Mouse (Mus musculus) hematopoietic stem cell, adult 5-6 weeks (primary cell): ENCODE measurements around the gene D11Wsu47e. TPM values are rescaled to one million over a fixed set of nuclear protein-coding genes. Genes with fewer than 3 reads are reported as not detected.
A peak's percentile ranks its signal among the peaks of the same experiment; 100 is the strongest.

Experiments
- ATAC-seq, 2 experiments: fragments of 125-278 bp in 1 of 2; replicated peaks in 1 of 2; 2 replicates each; pipeline ENCODE4 v1.8.0; 2016 to 2017; ENCODE audit warnings: inconsistent platforms in 2 of 2, mild to moderate bottlenecking in 2 of 2, moderate number of reproducible peaks in 2 of 2, low read depth in 1 of 2, moderate TSS enrichment in 1 of 2; ENCODE audit not compliant: low FRiP score in 2 of 2, poor library complexity in 2 of 2, severe bottlenecking in 2 of 2, insufficient read depth in 1 of 2, low TSS enrichment in 1 of 2
- total RNA-seq: library from RNA; stranded (forward); fragments of 172-1452, 232-1000 nt; gene quantifications from 2 replicates; pipeline ENCODE4 v1.2.3, GENCODE M21; 2017

The D11Wsu47e gene
- total RNA-seq, 1 experiment from 2014 or later: 14.1 TPM

DNA sequence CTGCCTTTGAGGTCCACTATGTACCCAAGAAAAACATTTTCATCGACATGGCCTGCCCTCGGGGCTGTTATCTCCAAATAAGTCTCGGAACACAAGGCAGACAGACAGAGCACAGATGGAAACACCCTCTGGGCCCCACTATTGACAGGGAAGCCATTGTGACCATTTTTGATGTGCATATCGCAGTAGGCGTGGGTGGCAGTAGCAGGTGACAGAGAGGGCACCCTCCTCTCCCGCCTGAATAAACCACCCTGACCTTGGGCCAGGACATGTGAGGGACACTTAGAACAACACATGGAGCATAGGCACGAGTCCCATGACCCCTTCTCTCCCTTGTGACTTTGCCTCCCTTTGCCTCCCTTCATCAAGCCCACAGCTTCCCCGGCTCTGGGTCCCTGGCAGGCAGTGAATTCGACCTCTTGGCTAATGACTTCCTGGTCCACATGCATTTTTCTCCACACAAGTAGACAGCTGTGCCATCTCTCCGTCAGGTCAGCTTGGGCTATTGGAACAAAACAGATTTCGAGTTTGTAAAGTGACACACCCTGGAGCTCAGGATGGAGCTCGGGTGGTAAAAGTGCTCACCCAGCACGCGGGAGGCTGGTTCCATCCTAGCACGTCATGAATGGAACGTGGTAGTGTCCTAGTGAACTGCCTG, 33.7 kb downstream of the D11Wsu47e start:
- no peak for ATAC-seq

DNA sequence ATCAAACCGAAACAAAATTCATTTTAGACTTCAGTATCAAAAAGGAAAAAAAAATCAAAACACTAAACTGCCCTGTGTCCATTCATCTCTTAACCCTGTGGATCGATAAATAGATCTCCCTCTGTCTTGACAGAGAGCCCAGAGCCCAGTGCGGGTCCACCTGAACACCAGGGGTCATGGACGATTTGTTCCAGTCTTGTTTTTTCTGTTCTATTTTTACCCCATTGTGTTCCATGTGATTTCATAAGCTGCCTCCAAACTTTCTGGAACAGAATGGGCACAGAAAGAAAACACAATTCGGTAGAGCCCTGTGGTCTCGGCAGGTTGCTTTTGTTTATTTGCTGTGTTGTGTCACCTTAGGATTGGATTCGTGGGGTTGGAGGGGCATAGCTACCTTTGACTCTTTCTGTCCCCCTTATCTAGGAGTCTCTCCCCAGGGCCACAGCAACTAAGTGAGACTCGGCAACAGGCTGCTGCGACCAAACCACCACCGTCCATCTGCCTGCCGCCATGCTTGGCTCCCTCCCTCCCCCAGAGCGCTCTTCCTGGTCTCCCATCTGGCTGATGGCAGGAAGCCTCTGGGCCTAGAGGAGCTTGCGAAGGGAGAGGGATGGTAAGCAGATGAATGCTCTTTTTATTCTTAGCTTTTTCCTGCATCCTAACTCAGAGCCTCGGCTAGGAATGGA, 38.3 kb downstream of the D11Wsu47e start:
- no peak for ATAC-seq

DNA sequence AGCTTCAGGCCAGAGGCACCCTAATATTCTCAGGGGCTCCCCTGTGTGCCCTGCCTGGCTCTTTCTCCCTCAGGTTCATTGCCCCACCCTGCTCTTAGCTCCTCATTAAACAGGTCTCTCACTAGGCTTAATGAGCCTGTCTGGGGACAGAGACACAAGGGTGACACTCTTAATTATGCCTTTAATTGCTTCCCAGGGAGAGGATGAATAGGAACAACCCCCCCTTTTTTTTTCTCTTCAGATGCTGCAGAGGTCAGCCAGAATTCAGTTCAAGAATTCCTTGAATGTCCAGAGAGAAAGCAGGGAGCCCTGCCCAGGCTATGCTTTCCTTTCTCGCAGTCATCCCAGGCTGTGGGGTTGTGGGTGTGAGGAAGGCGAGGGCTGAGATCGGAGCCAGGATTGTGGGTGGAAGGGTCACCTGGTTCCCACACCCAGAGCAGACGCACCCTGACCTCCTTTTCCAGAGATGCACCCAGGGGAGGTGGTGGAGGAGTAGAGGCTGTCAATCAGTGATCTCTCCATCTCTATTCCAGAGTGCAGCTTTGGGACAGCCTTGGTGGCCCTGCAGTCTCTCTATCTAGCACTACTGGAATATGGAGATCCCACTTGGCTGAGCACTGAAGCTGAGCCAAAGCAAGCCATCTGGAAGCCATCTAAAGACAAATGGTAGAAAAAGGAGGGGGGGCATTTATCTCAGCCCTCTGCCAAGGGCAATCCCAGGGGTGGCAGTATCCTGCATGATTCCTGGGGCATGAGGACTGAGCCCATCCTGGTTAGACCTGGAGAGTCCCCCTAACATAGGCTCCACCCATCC, 41.2 kb downstream of the D11Wsu47e start:
- ATAC-seq: no peak

DNA sequence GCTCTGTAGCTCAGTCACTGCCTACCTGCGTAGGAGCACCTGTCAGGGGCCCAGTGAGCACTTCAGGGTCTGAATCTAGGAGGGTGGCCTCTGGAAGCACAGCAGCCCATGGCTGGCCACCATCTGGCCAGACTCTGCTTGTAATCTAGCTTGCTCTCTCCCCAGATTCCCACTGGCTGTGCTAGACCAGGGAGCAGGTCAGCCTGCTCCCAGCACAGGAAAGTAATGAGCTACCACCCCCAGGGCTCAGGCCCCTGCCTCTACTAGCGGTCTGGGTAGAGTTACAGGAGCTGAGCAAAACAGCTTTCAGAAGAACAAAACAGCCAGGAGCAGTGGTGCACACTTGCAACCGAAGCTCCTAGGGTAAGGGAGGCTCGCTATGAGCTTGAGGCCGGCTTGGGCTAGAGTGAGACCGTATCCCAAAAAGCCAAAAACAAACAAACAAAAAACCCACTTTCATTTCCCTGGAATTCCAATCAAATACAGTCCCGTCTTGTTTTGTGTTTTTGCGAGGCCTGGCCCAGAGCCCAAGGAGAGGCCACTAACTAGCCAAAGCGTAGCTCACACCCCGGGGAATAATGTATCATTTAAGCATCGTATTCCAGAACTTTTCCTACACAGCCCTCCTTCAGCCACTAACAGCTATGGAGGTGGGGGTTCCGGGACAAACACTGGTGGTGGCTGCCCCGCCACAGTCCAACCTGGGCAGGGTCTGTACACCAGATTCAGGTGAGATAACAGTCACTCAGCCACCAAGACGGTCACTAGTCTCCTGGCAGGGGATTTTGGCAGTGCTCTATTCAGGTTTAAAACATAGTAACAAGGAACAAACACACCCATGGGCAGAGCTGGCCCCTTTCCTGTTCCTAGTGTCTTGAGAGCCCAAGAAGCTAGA, 43.0 kb downstream of the D11Wsu47e start:
- no peak for ATAC-seq

DNA sequence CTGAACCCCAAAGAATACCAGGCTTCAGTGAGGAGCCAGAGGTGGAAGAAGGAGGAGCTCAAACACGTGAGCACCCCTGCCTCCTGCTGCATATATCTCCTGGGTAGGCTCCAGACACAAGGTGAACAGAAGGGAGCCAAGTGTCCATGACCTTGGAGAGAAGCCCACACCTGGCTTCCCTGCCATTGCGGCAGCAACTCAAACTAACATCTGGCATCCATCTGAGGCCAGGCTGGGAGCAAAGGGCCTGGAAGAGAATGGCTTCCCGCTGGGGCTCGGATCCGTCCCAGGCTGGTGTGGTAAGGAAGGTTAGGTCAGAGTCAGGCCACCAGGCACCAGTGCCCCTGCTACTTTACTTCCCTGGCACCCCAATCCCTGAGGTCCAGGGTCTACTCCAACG, 43.8 kb downstream of the D11Wsu47e start:
- no peak for ATAC-seq

DNA sequence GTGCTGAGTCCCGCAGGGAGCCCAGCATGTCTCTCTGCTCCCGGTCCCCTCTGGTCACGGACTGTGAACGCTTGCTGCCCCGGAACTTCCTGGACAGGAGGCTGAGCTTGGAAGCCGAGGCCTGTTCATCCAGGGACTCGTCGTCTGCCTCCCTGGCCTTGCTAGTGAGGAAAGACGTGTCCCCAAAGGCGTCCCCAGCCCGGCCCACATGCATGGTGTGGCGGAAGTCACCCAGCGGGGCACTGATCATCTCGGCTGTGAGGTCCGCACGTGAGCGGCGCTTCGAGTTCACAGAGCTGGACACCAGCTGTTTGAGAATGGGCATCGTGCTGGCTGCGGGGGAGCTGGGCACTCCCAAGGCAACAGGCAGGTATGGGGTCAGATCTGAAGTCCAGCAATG, 45.0 kb downstream of the D11Wsu47e start:
- no peak for ATAC-seq

DNA sequence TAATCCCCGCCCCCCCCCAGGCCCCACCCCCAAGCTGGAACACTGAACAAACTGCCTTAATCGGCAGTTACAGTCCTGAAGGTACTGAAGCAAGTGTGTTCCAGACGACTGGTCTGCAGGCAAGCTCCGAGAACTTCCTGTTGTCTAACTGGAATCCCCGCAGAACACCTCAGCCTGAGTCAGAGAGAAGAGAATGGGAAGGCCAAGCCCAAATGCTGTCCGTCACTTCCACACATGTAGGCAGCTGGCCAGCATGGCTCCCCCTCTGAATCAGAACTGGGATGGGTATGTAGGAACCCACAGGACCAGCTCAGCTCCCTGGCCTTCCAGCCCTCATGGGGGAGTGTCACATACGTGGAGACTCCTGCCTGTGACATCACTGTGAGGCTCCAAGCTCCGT, 45.7 kb downstream of the D11Wsu47e start:
- ATAC-seq: no peak

DNA sequence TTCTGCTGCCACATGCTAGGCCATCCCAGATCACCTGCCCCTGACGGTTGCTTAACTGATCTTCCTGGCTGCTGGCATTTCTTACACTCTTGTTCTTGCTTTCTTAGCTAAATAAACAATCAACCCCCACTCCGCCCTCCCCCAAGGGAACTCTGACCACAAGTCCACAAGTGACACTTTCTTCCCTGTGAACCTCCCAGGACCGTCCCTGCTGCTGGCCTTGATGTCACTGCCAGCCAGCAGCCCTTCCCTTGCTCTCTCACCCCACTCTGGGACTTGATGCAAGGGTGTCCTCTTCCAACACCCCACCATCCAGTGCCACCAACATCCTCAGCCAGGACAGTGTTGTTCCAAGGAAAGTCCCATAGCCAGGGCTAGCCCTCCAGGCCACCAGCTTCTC, 46.7 kb downstream of the D11Wsu47e start:
- no peak for ATAC-seq

DNA sequence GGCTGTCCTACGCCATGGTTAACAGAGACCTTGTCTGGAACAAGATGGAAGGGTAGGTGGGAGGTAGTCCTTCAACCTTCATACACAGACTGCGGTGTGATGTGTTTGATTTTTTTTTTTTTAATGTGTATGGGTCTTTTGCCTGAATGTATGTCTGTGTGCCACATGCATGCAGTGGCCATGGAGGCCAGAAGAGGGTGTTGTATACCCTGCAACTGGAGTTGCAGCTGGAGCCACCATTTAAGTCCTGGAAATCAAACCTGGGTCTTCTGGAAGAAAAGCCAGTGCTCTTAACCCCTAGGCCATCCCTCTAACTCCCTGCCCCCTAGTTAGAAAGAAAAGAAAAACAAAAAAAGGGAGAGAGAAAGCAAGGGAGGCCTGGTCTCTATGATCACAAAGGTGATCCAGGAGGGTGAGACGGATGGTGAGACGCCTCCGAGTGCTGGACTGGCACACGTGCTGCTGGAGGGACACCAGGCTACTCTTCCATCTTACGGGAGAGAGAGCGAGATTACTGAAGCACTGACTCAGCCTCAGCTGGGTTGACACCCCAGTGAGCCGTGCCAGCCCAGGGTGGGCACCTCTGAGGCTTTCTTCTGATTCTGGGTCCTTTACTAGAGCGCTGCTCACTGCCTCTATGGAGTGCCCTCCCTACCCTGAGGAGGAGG, 47.9 kb downstream of the D11Wsu47e start:
- no peak for ATAC-seq

DNA sequence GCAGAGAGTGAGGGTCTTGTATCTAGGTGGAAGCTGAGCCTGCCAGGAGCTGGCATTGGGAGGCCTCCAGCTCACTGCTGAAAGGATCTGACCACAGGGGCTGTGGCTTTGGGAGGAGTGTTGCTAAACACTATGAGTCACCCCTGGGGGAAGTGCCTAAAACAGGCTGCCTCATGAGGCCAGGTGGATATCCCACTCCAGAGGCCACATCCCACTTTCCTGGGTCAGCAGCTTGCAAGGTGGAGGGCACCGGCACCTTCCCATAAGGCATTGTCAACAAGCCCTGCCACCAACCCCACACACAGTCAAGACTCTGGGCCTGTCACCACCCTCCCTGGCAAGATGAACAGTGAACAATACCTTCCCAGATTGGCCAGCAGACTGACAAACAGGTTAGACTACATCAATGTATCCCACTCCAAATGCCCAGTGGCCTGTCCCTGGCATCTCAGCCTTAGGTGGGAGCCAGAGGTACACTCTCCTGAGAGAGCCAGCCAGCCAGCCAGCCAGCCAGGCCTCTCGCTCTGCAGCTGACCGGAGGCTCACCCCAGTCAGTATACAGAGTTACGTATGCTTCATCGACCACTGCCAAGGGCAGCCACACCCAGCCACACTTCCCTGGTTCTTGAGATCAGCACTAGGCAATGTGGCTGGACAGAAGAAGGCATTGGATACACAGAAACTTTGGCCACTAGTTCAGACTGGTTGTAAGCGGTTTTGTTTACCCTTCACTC, 49.6 kb downstream of the D11Wsu47e start:
- peak; percentile 61 to 71; a peak in 3 of 4 replicates for ATAC-seq

DNA sequence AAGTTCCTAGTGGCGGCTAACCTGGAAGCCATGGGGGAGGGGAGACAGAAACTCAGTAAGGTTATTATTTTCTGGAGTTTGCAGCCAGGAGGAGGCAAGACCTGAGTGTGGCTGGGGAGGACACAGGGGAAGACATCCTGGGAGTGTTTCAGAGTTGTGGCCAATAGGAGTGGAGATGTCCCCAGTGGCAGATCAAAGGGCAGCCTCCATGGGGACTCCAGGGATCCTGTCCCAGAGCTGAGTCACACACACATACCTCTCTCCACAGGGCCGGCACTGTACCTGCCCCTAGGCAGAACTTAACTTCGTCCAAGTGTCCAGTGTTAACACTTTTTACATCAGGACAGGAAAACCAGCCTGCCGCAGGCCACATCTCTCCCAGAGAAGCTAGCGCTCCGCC, 50.9 kb downstream of the D11Wsu47e start:
- ATAC-seq: no peak

DNA sequence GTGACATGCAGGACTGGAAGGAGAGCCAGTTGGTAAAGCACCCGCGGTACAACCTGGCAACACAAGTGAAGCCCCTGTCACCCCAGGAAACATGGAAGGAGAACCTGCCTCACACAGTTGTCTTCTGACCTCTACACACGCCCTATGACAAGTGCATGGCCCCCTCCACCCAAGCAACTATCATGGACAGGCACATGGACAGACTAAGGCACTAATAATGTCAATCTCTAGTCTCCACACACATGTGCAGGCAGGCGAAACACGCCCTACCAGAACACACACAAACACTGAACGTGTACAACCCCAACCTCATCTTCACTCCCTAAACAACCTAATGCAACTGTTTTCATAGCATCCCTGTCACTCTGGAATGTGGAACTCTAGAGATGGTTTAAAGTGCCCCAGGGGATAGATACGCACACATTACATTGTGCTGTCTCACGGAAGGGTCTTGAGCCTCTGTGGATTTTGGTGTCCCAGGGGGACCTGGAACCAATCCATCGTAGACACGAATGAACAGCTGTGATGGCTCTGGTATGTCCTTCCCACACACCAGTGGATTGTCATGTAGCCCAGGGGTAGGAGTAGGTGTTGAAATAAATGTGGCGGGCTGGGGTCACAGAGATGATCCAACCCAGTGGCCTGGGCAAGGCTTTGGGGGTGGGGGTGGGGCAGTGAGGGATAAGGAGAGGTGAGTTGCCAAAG, 52.8 kb downstream of the D11Wsu47e start:
- no peak for ATAC-seq

DNA sequence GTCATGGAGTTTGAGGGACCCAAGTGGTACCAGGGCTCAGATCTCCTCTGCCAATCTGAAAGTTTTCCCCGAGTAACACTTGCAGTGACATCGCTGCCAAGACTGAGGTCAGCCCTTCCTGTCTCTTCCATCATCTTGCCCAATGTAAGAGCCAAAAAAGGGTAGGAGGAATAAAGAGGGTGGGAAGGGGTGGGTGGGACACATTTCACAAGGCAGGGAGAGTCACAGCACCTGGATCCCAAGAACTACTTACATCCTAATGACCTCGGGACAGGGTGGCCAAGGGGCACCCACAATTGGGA, 53.3 kb downstream of the D11Wsu47e start:
- peak in 1 of 2 experiments; percentile 8; a peak in 1 of 4 replicates for ATAC-seq

DNA sequence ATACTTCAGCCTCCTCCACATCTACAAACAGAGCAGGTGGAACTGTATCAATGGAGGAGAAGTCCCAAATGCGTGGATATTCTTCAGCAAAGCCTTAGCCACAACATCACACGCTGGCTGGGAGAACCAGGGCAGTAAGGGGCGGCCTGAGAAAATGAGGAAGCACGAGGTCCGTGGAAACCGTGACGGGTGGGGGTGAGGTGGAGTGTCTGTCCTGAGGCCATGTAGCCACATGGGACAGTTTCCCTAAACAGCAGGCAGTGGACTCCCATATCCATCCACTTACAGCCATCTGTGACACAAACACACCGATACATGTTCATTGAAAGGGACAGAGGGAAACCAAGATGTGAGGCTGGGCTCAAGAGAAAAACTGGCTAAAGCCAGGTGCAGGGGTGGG, 53.7 kb downstream of the D11Wsu47e start:
- ATAC-seq: peak; percentile 74 to 78; a peak in 3 of 4 replicates

DNA sequence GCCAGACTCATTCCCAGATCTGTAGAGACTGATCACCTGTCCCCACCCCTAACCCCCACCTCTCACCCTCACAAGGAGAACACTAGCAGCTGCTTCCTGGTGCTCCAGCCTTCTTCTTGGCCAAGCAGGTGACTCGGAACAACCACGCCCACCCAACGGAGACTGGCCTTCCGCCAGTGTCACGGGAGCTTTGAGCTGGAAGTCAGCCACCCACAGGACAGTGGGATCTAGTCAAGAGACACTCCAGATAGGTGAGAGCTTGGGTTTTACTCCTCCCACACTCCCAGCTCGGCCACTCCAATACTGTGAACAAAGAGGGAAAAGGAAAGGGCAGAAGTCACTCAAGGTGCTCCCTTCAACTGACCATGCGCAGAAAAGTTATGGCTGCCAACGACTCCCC, 55.0 kb downstream of the D11Wsu47e start:
- no peak for ATAC-seq

DNA sequence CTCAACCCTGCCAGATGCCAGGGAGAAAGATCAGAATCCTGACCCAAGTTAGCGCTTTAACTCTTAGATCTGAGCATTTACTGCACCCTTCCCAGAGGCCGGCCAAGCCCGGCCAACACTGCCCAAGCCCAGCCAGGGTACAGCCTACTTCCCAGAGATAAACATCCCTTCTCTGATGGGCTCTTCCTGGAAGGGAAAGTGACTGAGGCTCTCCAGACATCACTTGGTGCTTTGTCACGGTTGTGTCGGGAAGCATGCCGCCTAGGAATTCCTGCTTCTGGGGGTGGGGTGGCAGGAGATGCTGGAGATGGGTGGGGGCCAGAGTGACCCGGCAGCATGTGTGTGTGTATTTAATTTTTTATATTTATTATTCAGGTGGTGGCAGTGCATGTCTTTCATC, 55.9 kb downstream of the D11Wsu47e start:
- no peak for ATAC-seq
